ENCODE assay signal across 8 mouse cellular contexts in genomic region chr10:121310511-121311221, GRCm38 (mm10). TPM values are rescaled to one million over a fixed set of nuclear protein-coding genes. Genes with fewer than 3 reads are reported as not detected.
DNase-seq lines count a peak whose midpoint lies in the region; ATAC-seq lines count a peak whose summit lies in the region.

No protein-coding gene starts in this region.

- peak; percentile 62 to 67 for DNase-seq in adrenal gland, adult 18-20 months (ENCODE audit: low spot score in 2 of 2)
- peak; percentile 82 to 85 for DNase-seq in cerebellum, postnatal 36 days
- DNase-seq in gastrocnemius, postnatal 14 days = peak; percentile 55
- peak; percentile 76 to 86 for DNase-seq in left cerebral cortex, postnatal 14 days (ENCODE audit: low spot score in 2 of 2)
- peak; percentile 88 for DNase-seq in right cerebral cortex, adult 18-20 months

- H3K27ac ChIP-seq in macrophage = no peak overlapping the region

- peak overlapping the region; percentile 10; the same call in 1 of the 2 replicates for H3K4me3 ChIP-seq in macrophage (ENCODE audit: inconsistent target)

- no peaks in the 10 kb centered on the region for H3K79me2 ChIP-seq in macrophage (ENCODE audit: inconsistent target)

- no peaks in the 10 kb centered on the region for H3K36me3 ChIP-seq in macrophage (ENCODE audit: inconsistent target)

- ATAC-seq in inflammation-experienced regulatory T-cells, adult 6 months = peak; percentile 71
- ATAC-seq in erythroid progenitor cell, adult 5-6 weeks (replicated peaks; ENCODE audit: low FRiP score, poor library complexity, severe bottlenecking) = no peak

- WGBS in macrophage (ENCODE audit: missing documents) = 1% methylated on average over 73 of the region's 77 CpGs

- intact Hi-C loops in gastrocnemius, postnatal 14 days (cut with DNase I; ENCODE audit: low total_unique reads) = no loop called here
- intact Hi-C loops in left cerebral cortex, postnatal 14 days (cut with DNase I) = no loop called here

RNA-seq across cellular contexts. Expression of gene Tbc1d30, which starts 40.4 kb away (rescaled TPM):
- total RNA-seq in adrenal gland, adult 18-20 months (2021) = 1 to 10 TPM; 2.6 to 8.3 TPM
- under 1 TPM; 0.31 to 0.84 TPM for total RNA-seq in gastrocnemius, postnatal 14 days (2021)
- 1 to 10 TPM; 3.3 to 7.0 (median 3.5) TPM for polyA plus RNA-seq in inflammation-experienced regulatory T-cells, adult 6 months (2017; shearing (Covaris generic))
- 10 to 100 TPM; 72.0 to 79.1 TPM for total RNA-seq in left cerebral cortex, postnatal 14 days (2021)
- 10 to 100 TPM in 1 of 26 experiments, 1 to 10 TPM in 13, under 1 TPM in 8, not detected in 4; 0.10 to 14.4 (median 2.3) TPM for total RNA-seq in macrophage (2018; cell fraction: chromatin; rRNA removed)
- 1 to 10 TPM in 4 of 26 experiments, under 1 TPM in 22; 0.03 to 1.5 (median 0.46) TPM for total RNA-seq in macrophage (2018; cell fraction: cytosol; rRNA removed)
- total RNA-seq in macrophage (2018; cell fraction: nucleus; rRNA removed) = 1 to 10 TPM in 12 of 26 experiments, under 1 TPM in 8, not detected in 6; 0.06 to 3.9 (median 1.7) TPM
- polyA plus RNA-seq in macrophage (2018) = 0.36 to 1.3 TPM (median 0.59 TPM) in 3 replicates
- 5.0 TPM in 1 of 2 replicates, not detected in the other for total RNA-seq in erythroid progenitor cell, adult 5-6 weeks (2015; ENCODE audit: low replicate concordance)
- 1.0 TPM in 1 of 2 replicates, not detected in the other for total RNA-seq in erythroid progenitor cell, adult 5-6 weeks (2017; ENCODE audit: low replicate concordance)

RNA-seq across cellular contexts. Expression of gene Gns, which starts 54.2 kb away (rescaled TPM):
- 100 to 1,000 TPM; 154 to 231 TPM for total RNA-seq in adrenal gland, adult 18-20 months (2021)
- total RNA-seq in gastrocnemius, postnatal 14 days (2021) = 10 to 100 TPM; 35.4 to 36.9 TPM
- polyA plus RNA-seq in inflammation-experienced regulatory T-cells, adult 6 months (2017; shearing (Covaris generic)) = 10 to 100 TPM in 2 of 3 experiments, 1 to 10 TPM in 1; 4.2 to 12.1 (median 11.6) TPM
- total RNA-seq in left cerebral cortex, postnatal 14 days (2021) = 10 to 100 TPM; 76.4 to 81.0 TPM
- total RNA-seq in macrophage (2018; cell fraction: chromatin; rRNA removed) = 1,000 to 10,000 TPM in 5 of 26 experiments, 100 to 1,000 TPM in 21; 576 to 1,220 (median 873) TPM
- 1,000 to 10,000 TPM in 6 of 26 experiments, 100 to 1,000 TPM in 20; 646 to 1,155 (median 841) TPM for total RNA-seq in macrophage (2018; cell fraction: cytosol; rRNA removed)
- 1,000 to 10,000 TPM in 23 of 26 experiments, 100 to 1,000 TPM in 3; 800 to 1,797 (median 1,214) TPM for total RNA-seq in macrophage (2018; cell fraction: nucleus; rRNA removed)
- 466 to 731 TPM (median 611 TPM) in 3 replicates for polyA plus RNA-seq in macrophage (2018)
- 17.2 and 19.8 TPM in 2 replicates for total RNA-seq in erythroid progenitor cell, adult 5-6 weeks (2015; ENCODE audit: low replicate concordance)
- total RNA-seq in erythroid progenitor cell, adult 5-6 weeks (2017; ENCODE audit: low replicate concordance) = 9.6 and 13.0 TPM in 2 replicates

Comparison
In these comparisons a context has a peak if more than half of its experiments do, and no peak if none do; other contexts are left out.
1. RNA of gene Tbc1d30, which starts 40.4 kb away (total RNA-seq): 72.0 to 79.1 TPM in left cerebral cortex, postnatal 14 days; 2.6 to 8.3 TPM in adrenal gland, adult 18-20 months, 1.0 to 5.0 TPM in erythroid progenitor cell, adult 5-6 weeks and 0.31 to 0.84 TPM in gastrocnemius, postnatal 14 days; every median in the first group is over 4 times any median in the second.
2. Peak in every context shown above with its lines, with median percentiles within 50 percentile points of each other: DNase-seq.